Mouse (Mus musculus) hindbrain, postnatal 0 days (tissue): Measurements from ENCODE around the gene Syngr3. TPM values are rescaled to one million over a fixed set of nuclear protein-coding genes. Genes with fewer than 3 reads are reported as not detected.

Experiments
- ATAC-seq: fragments of 200-750 bp; cut with Nextera tagmentation; 2 replicates; pipeline ENCODE4 v1.8.0; 2017; ENCODE audit warnings: mild to moderate bottlenecking, moderate TSS enrichment, moderate library complexity
- DNase-seq: peaks from one replicate; pipeline ENCODE4 v3.0.0-alpha.2; 2015; ENCODE audit warnings: low spot score
- H3K27ac ChIP-seq: fragments of 300-500 bp; sonication (generic); 2 replicates; pipeline ENCODE4 v1.5.1; 2014; ENCODE audit warnings: mild to moderate bottlenecking
- H3K27me3 ChIP-seq: fragments of 300-500 bp; sonication (generic); 2 replicates; pipeline ENCODE4 v1.6.1; 2014; ENCODE audit warnings: low read length, mixed read lengths; ENCODE audit not compliant: insufficient read depth
- H3K36me3 ChIP-seq: fragments of 300-500 bp; sonication (generic); 2 replicates; pipeline ENCODE4 v1.6.1; 2014; ENCODE audit warnings: low read length, mixed read lengths; ENCODE audit not compliant: insufficient read depth
- H3K4me1 ChIP-seq: fragments of 300-500 bp; sonication (generic); 2 replicates; pipeline ENCODE4 v1.6.1; 2014; ENCODE audit warnings: antibody characterized with exemption, low read length, mixed read lengths; ENCODE audit not compliant: insufficient read depth
- H3K4me2 ChIP-seq: fragments of 300-500 bp; sonication (generic); 2 replicates; pipeline ENCODE4 v1.6.1; 2014; ENCODE audit warnings: low read depth, mild to moderate bottlenecking, low read length, moderate library complexity, mixed read lengths
- H3K4me3 ChIP-seq: fragments of 300-500 bp; sonication (generic); 2 replicates; pipeline ENCODE4 v1.5.1; 2014; ENCODE audit warnings: low read length
- H3K9ac ChIP-seq: fragments of 300-500 bp; sonication (generic); replicated peaks from 2 replicates; pipeline ENCODE4 v1.6.1; 2014; ENCODE audit warnings: mild to moderate bottlenecking, low read length, moderate library complexity, mixed read lengths
- H3K9me3 ChIP-seq: fragments of 300-500 bp; sonication (generic); 2 replicates; pipeline ENCODE4 v1.6.1; 2016; ENCODE audit warnings: low read length, mixed read lengths
- CTCF ChIP-seq: IDR thresholded peaks from 2 replicates; pipeline ENCODE4 v1.5.1; 2016; ENCODE audit warnings: antibody characterized with exemption, control low read depth, low read depth
- WGBS: fragments of 180-500 bp; shearing (Covaris S2); extraction: QIAGEN DNeasy Blood & Tissue Kit; methylation state at CpG from one replicate; pipeline ENCODE4 v1.1.7; 2014; 5-methylcytosine and 5-hydroxymethylcytosine counted together
- polyA plus RNA-seq: library from polyadenylated mRNA; unstranded; fragments of >200 nt; fragmentation: Nextera tagmentation; extraction: Ambion mirVana; gene quantifications from 2 replicates; pipeline ENCODE4 v1.2.1, GENCODE M21; 2015
- total RNA-seq: library from RNA; depleted of rRNA; stranded (reverse); fragments of >200 nt; gene quantifications from 2 replicates; pipeline ENCODE4 v1.2.3, GENCODE M21; 2014

Gene Syngr3
- total and polyA plus RNA-seq, 2 experiments from 2014 or later, result 294 to 331 TPM

- 72% methylated on average over 4 of the region's 4 CpGs for WGBS
- Histone ChIP-seq H3K27ac (no peak overlapping the region), H3K9ac (no peak overlapping the region), H3K9me3 (no peaks in the 10 kb centered on the region), H3K4me1 (peaks cover 7% of the 10 kb centered on the region), H3K4me3 (no peak overlapping the region), H3K36me3 (no peaks in the 10 kb centered on the region), H3K27me3 (peaks cover 16% of the 10 kb centered on the region; the same call in 1 of the 2 replicates), H3K4me2 (no peak overlapping the region)
- ATAC-seq (no peak), DNase-seq (no peak)
- TF ChIP-seq CTCF, result no peak
Observed at GRCm38 (mm10) chr17:24654969-24655368, 34.8 kb downstream of the Syngr3 start.

- Histone ChIP-seq H3K27ac (no peak overlapping the region), H3K36me3 (no peaks in the 10 kb centered on the region), H3K9me3 (no peaks in the 10 kb centered on the region), H3K4me3 (no peak overlapping the region), H3K9ac (no peak overlapping the region), H3K4me1 (peaks cover 11% of the 10 kb centered on the region), H3K27me3 (peaks cover 15% of the 10 kb centered on the region; the same call in 1 of the 2 replicates), H3K4me2 (peak overlapping the region; percentile 40)
- peak; percentile 97 for TF ChIP-seq CTCF
- ATAC-seq (peak; percentile 75), DNase-seq (peak; percentile 87)
- WGBS, result 9% methylated on average over 18 of the region's 19 CpGs
Observed at GRCm38 (mm10) chr17:24653967-24654710, 35.6 kb downstream of the Syngr3 start.

DNA sequence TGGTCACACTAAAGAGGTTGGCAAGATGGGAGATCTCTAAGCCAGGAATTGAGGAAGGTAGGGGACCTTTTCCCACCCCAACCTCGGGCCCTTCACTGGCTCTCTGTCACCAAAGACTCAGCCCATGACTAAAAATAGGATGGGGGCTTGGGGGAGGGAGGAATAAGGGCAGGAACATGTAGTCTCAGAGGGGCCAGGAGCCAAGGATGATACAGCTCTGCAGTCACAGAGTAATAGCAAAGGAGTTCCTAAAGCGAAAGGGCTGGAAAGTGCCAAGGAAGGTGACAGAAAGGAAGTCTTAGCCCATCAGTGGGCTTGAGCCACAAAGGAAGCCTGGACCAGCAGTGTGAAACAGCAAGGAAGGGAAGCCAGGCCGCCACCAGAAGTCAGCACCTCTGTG, 37.9 kb downstream of the Syngr3 start:
- Histone ChIP-seq H3K27ac (no peak overlapping the region), H3K4me2 (no peak overlapping the region), H3K27me3 (no peaks in the 10 kb centered on the region), H3K36me3 (no peaks in the 10 kb centered on the region), H3K9me3 (no peaks in the 10 kb centered on the region), H3K4me3 (no peak overlapping the region), H3K9ac (no peak overlapping the region), H3K4me1 (peaks cover 4% of the 10 kb centered on the region; the same call in 1 of the 2 replicates)
- DNase-seq, result no peak
- no peak for ATAC-seq
- no peak for TF ChIP-seq CTCF
- 61% methylated on average over 3 of the region's 3 CpGs for WGBS

DNA sequence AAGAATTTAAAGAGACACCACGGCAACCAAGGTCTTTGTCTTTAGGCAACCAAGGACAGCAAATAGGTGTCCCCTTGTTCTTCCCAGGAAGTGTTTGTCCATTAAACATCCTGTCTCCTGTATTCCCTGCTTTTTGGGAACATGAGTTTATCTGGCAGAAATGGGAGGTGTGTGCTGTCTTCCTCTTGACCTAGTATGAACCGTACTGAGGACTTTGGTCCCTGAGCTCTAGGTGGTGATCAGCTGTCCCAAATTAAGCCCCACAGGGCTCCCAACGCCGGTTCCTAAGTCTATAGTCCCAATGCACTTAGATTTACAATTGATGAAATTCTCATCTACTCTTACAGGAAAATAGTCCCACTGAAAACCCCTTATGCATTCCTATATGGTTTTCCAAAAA, 39.0 kb downstream of the Syngr3 start:
- 81% methylated on average over 4 of the region's 4 CpGs for WGBS
- DNase-seq, result no peak
- no peaks in the 10 kb centered on the region for H3K9me3 ChIP-seq
- no peak overlapping the region for H3K9ac ChIP-seq
- no peak for ATAC-seq
- peak overlapping the region; percentile 86 for H3K4me2 ChIP-seq
- peak overlapping the region; percentile 83 for H3K27ac ChIP-seq
- no peaks in the 10 kb centered on the region for H3K36me3 ChIP-seq
- no peak for TF ChIP-seq CTCF
- peak overlapping the region; percentile 58; the same call in 1 of the 2 replicates for H3K4me3 ChIP-seq
- H3K27me3 ChIP-seq, result no peaks in the 10 kb centered on the region
- H3K4me1 ChIP-seq, result peaks cover 4% of the 10 kb centered on the region; the same call in 1 of the 2 replicates

DNA sequence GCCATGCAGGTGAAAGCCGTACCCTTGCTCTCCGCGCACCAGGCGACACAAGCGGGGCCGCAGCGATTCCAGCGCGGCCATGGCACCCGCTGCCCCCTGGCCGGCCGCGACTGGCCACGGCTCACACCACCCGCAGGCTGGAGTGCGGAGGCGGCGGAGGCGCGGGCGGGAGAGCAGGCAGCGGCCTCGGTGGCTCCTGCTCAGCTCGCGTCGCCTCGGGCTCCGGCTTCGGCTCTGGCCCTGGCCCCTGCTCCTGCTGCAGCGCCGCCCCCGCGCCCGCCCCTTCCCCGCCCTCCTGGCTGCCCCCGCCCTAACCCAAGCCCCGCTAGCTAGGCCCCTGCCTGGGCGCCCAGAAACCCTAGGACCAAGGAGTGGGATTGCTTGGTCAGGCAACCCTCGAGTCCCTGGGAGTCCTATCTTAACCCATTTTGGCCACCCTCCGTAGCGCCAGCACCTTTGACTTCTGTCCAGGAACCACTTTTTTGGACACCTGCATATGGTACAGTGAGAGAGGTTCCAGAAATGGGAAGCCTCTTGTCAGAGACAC, 39.6 kb downstream of the Syngr3 start, which contains the start of gene Slc9a3r2:
TSS of gene Slc9a3r2 (minus strand) at position 258 of the 547 bp plus-strand sequence.
- peak within 1 kb of the TSS; percentile 86 for H3K4me2 ChIP-seq
- peak within 1 kb of the TSS; percentile 90 for H3K9ac ChIP-seq
- no peak for TF ChIP-seq CTCF
- DNase-seq, result peak; percentile 68
- no peaks in the 10 kb centered on the region for H3K27me3 ChIP-seq
- no peaks in the 10 kb centered on the region for H3K9me3 ChIP-seq
- no peaks in the 10 kb centered on the region for H3K36me3 ChIP-seq
- peak; percentile 50 for ATAC-seq
- peaks cover 4% of the 10 kb centered on the region; the same call in 1 of the 2 replicates for H3K4me1 ChIP-seq
- H3K4me3 ChIP-seq, result peak within 1 kb of the TSS; percentile 58
- peak within 1 kb of the TSS; percentile 83 for H3K27ac ChIP-seq
- under 1% methylated on average over 30 of the region's 41 CpGs for WGBS

DNA sequence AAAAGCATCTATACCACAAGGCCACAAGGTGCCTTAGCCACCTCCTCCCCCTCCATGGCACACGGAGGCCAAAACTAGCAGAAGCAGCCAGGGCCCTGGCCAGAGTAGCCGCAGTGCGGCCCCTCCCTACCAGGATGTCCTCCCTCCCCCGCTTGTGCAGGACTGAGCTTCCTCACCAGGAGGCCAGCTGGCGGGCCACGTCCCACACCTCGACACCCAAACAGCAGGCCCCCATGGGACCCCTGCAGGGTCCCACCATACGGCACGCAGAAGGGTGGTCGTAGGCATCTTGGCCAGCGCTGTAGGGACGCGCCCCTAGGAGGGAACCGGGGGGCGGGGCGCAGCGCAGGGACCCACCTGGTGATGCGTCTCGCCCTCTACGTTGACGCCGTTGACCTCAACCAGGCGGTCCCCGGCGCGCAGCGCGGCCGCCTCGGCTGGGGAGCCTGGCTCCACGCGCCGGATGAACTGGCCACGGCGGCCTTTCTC, 40.1 kb downstream of the Syngr3 start:
- WGBS, result 1% methylated on average over 33 of the region's 35 CpGs
- Histone ChIP-seq H3K9ac (peak overlapping the region; percentile 90), H3K9me3 (no peaks in the 10 kb centered on the region), H3K4me2 (peak overlapping the region; percentile 86), H3K27ac (peak overlapping the region; percentile 83), H3K27me3 (no peaks in the 10 kb centered on the region), H3K4me3 (peak overlapping the region; percentile 58), H3K4me1 (peaks cover 4% of the 10 kb centered on the region; the same call in 1 of the 2 replicates), H3K36me3 (no peaks in the 10 kb centered on the region)
- DNase-seq (peak; percentile 50), ATAC-seq (peak; percentile 64)
- 0 out of 2 replicates have a peak, but pooled peaks have one; percentile 5 for TF ChIP-seq CTCF
